Mouse (Mus musculus) liver, postnatal 0 days (tissue): ENCODE measurements around the gene Lep. TPM values are rescaled to one million over a fixed set of nuclear protein-coding genes. Genes with fewer than 3 reads are reported as not detected.

Experiments
- ATAC-seq: fragments of 200-750 bp; cut with Nextera tagmentation; 2 replicates; pipeline ENCODE4 v1.8.0; 2017; ENCODE audit warnings: mild to moderate bottlenecking, moderate library complexity
- DNase-seq: peaks from one replicate; pipeline ENCODE4 v3.0.0-alpha.2; 2016
- H3K27ac ChIP-seq: fragments of 300-500 bp; sonication (generic); 2 replicates; pipeline ENCODE4 v1.5.1; 2014; ENCODE audit warnings: antibody characterized with exemption, moderate library complexity, mild to moderate bottlenecking, low read depth
- H3K27me3 ChIP-seq: fragments of 300-500 bp; sonication (generic); 2 replicates; pipeline ENCODE4 v1.6.1; 2014; ENCODE audit warnings: low read length, control low read depth, mixed read lengths; ENCODE audit not compliant: insufficient read depth
- H3K36me3 ChIP-seq: fragments of 300-500 bp; sonication (generic); replicated peaks from 2 replicates; pipeline ENCODE4 v1.6.1; 2014; ENCODE audit warnings: mild to moderate bottlenecking, control low read depth, low read length, moderate library complexity, mixed read lengths; ENCODE audit not compliant: insufficient read depth
- H3K4me1 ChIP-seq: fragments of 300-500 bp; sonication (generic); 2 replicates; pipeline ENCODE4 v1.6.1; 2014; ENCODE audit warnings: antibody characterized with exemption, mild to moderate bottlenecking, control low read depth; ENCODE audit not compliant: insufficient read depth
- H3K4me2 ChIP-seq: fragments of 300-500 bp; sonication (generic); 2 replicates; pipeline ENCODE4 v1.6.1; 2014; ENCODE audit warnings: low read depth, mild to moderate bottlenecking, low read length, moderate library complexity, mixed read lengths
- H3K4me3 ChIP-seq: fragments of 300-500 bp; sonication (generic); 2 replicates; pipeline ENCODE4 v1.5.1; 2014; ENCODE audit warnings: low read depth, low read length
- H3K9ac ChIP-seq: fragments of 300-500 bp; sonication (generic); replicated peaks from 2 replicates; pipeline ENCODE4 v1.6.1; 2014; ENCODE audit warnings: mild to moderate bottlenecking, moderate library complexity
- H3K9me3 ChIP-seq: fragments of 300-500 bp; sonication (generic); 2 replicates; pipeline ENCODE4 v1.6.1; 2016; ENCODE audit warnings: mild to moderate bottlenecking, control low read depth, low read length, mixed read lengths
- CTCF ChIP-seq: sonication (generic); IDR thresholded peaks from 2 replicates; pipeline ENCODE4 v1.5.1; 2016; ENCODE audit warnings: antibody characterized with exemption, low read depth
- EP300 ChIP-seq: IDR thresholded peaks from 2 replicates; pipeline ENCODE4 v1.6.1; 2016; ENCODE audit warnings: antibody characterized with exemption, low read depth, mild to moderate bottlenecking
- WGBS: fragments of 180-500 bp; shearing (Covaris S2); extraction: QIAGEN DNeasy Blood & Tissue Kit; methylation state at CpG from one replicate; pipeline ENCODE4 v1.1.7; 2014; ENCODE audit not compliant: insufficient replicate concordance; 5-methylcytosine and 5-hydroxymethylcytosine counted together
- polyA plus RNA-seq: library from polyadenylated mRNA; unstranded; fragments of >200 nt; fragmentation: Nextera tagmentation; extraction: Ambion mirVana; gene quantifications from 2 replicates; pipeline ENCODE4 v1.2.1, GENCODE M21; 2015

Lep gene
- polyA plus RNA-seq, 1 experiment from 2014 or later: not detected

GRCm38 (mm10) chr6:29066389-29066790 is 6.4 kb downstream of the Lep start:
- Histone ChIP-seq H3K27me3 (no peaks in the 10 kb centered on the region), H3K9ac (no peak overlapping the region), H3K4me1 (no peaks in the 10 kb centered on the region), H3K9me3 (no peaks in the 10 kb centered on the region), H3K4me2 (no peak overlapping the region), H3K4me3 (no peak overlapping the region), H3K36me3 (no peaks in the 10 kb centered on the region), H3K27ac (no peak overlapping the region)
- no peak for DNase-seq
- ATAC-seq: no peak
- WGBS: 73% methylated on average over 8 of the region's 8 CpGs
- TF ChIP-seq EP300: no peak
- TF ChIP-seq CTCF: no peak

- Histone ChIP-seq H3K4me1 (no peaks in the 10 kb centered on the region), H3K27ac (no peak overlapping the region), H3K9me3 (no peaks in the 10 kb centered on the region), H3K27me3 (no peaks in the 10 kb centered on the region), H3K4me3 (no peak overlapping the region), H3K36me3 (no peaks in the 10 kb centered on the region), H3K4me2 (no peak overlapping the region), H3K9ac (no peak overlapping the region)
- no peak for ATAC-seq
- DNase-seq: no peak
- no peak for TF ChIP-seq EP300
- no peak for TF ChIP-seq CTCF
- 78% methylated on average over 4 of the region's 4 CpGs for WGBS
Measured at GRCm38 (mm10) chr6:29072258-29072657, 12.2 kb downstream of the Lep start.

- Histone ChIP-seq H3K9ac (no peak overlapping the region), H3K4me1 (no peaks in the 10 kb centered on the region), H3K4me2 (no peak overlapping the region), H3K4me3 (no peak overlapping the region), H3K27ac (no peak overlapping the region), H3K9me3 (no peaks in the 10 kb centered on the region), H3K27me3 (no peaks in the 10 kb centered on the region), H3K36me3 (no peaks in the 10 kb centered on the region)
- peak; percentile 35 for DNase-seq
- WGBS: 44% methylated on average over 11 of the region's 11 CpGs
- peak; percentile 96 for ATAC-seq
- TF ChIP-seq CTCF: no peak
- no peak for TF ChIP-seq EP300
Measured at GRCm38 (mm10) chr6:29073462-29074132, 13.6 kb downstream of the Lep start.

GRCm38 (mm10) chr6:29074133-29074469 is 14.1 kb downstream of the Lep start:
- DNase-seq: no peak
- Histone ChIP-seq H3K9me3 (no peaks in the 10 kb centered on the region), H3K36me3 (no peaks in the 10 kb centered on the region), H3K4me3 (no peak overlapping the region), H3K4me2 (no peak overlapping the region), H3K9ac (no peak overlapping the region), H3K4me1 (no peaks in the 10 kb centered on the region), H3K27me3 (no peaks in the 10 kb centered on the region), H3K27ac (no peak overlapping the region)
- no peak for ATAC-seq
- no peak for TF ChIP-seq CTCF
- TF ChIP-seq EP300: no peak

GRCm38 (mm10) chr6:29079291-29079690 is 19.3 kb downstream of the Lep start:
- no peaks in the 10 kb centered on the region for H3K9me3 ChIP-seq
- H3K4me1 ChIP-seq: no peaks in the 10 kb centered on the region
- ATAC-seq (no peak), DNase-seq (no peak)
- H3K27me3 ChIP-seq: no peaks in the 10 kb centered on the region
- H3K27ac ChIP-seq: no peak overlapping the region
- 63% methylated on average over 4 of the region's 4 CpGs for WGBS
- no peak overlapping the region for H3K9ac ChIP-seq
- H3K4me3 ChIP-seq: no peak overlapping the region
- H3K4me2 ChIP-seq: no peak overlapping the region
- TF ChIP-seq CTCF (no peak), EP300 (no peak)
- H3K36me3 ChIP-seq: no peaks in the 10 kb centered on the region

- Histone ChIP-seq H3K4me1 (no peaks in the 10 kb centered on the region), H3K27ac (no peak overlapping the region), H3K9ac (no peak overlapping the region), H3K9me3 (no peaks in the 10 kb centered on the region), H3K4me2 (no peak overlapping the region), H3K27me3 (no peaks in the 10 kb centered on the region), H3K36me3 (no peaks in the 10 kb centered on the region), H3K4me3 (no peak overlapping the region)
- 77% methylated on average over 10 of the region's 10 CpGs for WGBS
- DNase-seq (no peak), ATAC-seq (no peak)
- TF ChIP-seq EP300: no peak
- no peak for TF ChIP-seq CTCF
Measured at GRCm38 (mm10) chr6:29081826-29082363, 21.9 kb downstream of the Lep start.
